Comparison of ENCODE assay signal across 8 mouse cellular contexts in the genomic region with DNA sequence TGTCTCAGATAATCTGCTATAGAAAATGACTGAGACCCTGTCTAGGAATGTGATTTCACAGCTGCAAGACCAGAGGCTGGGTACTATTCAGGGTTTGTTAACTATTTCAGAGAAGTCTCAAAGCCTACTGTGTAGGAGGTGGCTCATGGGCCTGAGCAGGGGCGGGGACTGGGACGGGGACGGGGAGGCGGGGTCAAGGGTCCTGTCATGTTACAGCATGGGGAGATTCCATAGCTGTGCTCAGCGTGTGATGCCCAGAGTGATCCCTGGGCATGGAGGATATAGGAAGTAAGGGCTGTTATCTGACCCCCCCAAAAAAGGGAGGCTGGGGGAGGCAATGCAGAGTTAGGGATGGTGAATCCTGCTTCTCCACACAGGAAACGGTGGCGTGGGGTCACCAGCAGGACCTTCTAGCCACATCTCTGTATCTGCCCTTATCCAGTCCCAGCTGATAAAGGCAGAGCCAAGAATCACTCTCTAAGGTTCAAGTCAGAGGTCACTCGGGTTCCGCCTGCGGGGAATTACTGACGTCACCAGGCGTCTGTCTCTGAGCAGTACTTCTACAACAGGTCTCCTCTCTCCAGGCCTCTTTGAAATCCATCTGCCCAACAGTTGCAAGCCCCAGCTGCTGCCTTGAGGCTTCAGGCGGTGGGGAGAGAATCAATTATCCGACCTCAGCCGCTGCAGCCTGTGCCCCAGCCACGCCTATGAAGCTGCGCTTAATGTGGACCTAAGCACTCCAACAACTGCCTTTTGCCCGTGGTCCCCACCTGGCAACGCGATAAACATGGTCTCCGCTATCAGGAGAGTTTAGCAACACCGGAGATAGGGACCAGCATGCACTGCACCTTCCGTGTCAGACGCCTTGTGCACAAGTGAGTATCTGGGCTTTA. TPM values are rescaled to one million over a fixed set of nuclear protein-coding genes. Genes with fewer than 3 reads are reported as not detected.
DNase-seq lines count a peak whose midpoint lies in the region; ATAC-seq lines count a peak whose summit lies in the region.

No protein-coding gene starts in this region.

- peaks cover 30% of the 10 kb centered on the region for H3K4me1 ChIP-seq in hindbrain, embryonic 12.5 days
- H3K4me1 ChIP-seq in neural tube, embryonic 14.5 days (ENCODE audit: control insufficient read depth, insufficient read depth, low read length) = peaks cover 5% of the 10 kb centered on the region

- no peaks in the 10 kb centered on the region for H3K36me3 ChIP-seq in hindbrain, embryonic 12.5 days
- no peaks in the 10 kb centered on the region for H3K36me3 ChIP-seq in neural tube, embryonic 14.5 days (ENCODE audit: control insufficient read depth, insufficient read depth, low read length)

- peak overlapping the region; percentile 11; the same call in 1 of the 2 replicates for H3K4me2 ChIP-seq in hindbrain, embryonic 12.5 days (replicated peaks)
- no peak overlapping the region for H3K4me2 ChIP-seq in neural tube, embryonic 14.5 days (ENCODE audit: low read depth, low read length)

- peak; percentile 23 for DNase-seq in 3134 (ENCODE audit: extremely low read depth, insufficient read length, low spot score)
- DNase-seq in R1 (ENCODE audit: low read depth, low spot score) = peak; percentile 49
- DNase-seq in liver = peak; percentile 60
- no peak for DNase-seq in spleen, postnatal 36 days (ENCODE audit: low spot score in 2 of 2)
- no peak for DNase-seq in layer of hippocampus, adult 9-10 months (ENCODE audit: low spot score)
- no peak for DNase-seq in left cerebral cortex, adult 8-10 months (ENCODE audit: low spot score in 2 of 2)

- no peaks in the 10 kb centered on the region for H3K27me3 ChIP-seq in hindbrain, embryonic 12.5 days
- H3K27me3 ChIP-seq in neural tube, embryonic 14.5 days (ENCODE audit: control insufficient read depth, insufficient read depth, low read length) = no peaks in the 10 kb centered on the region

- H3K27ac ChIP-seq in hindbrain, embryonic 12.5 days = no peak overlapping the region
- H3K27ac ChIP-seq in neural tube, embryonic 14.5 days (ENCODE audit: low read depth, low read length) = no peak overlapping the region

- H3K9me3 ChIP-seq in hindbrain, embryonic 12.5 days (replicated peaks) = no peaks in the 10 kb centered on the region
- no peaks in the 10 kb centered on the region for H3K9me3 ChIP-seq in neural tube, embryonic 14.5 days (ENCODE audit: control insufficient read depth, low read length)

- H3K4me3 ChIP-seq in hindbrain, embryonic 12.5 days = no peak overlapping the region
- no peak overlapping the region for H3K4me3 ChIP-seq in neural tube, embryonic 14.5 days (ENCODE audit: low read depth, low read length)

- no peak overlapping the region for H3K9ac ChIP-seq in hindbrain, embryonic 12.5 days
- 0 out of 2 replicates have a peak overlapping the region, but pooled peaks have one; percentile 7 for H3K9ac ChIP-seq in neural tube, embryonic 14.5 days (replicated peaks; ENCODE audit: low read depth, low read length)

- WGBS in hindbrain, embryonic 12.5 days = 21% methylated on average over 24 of the region's 24 CpGs
- WGBS in neural tube, embryonic 14.5 days = 26% methylated on average over 24 of the region's 24 CpGs

- ATAC-seq in hindbrain, embryonic 12.5 days (ENCODE audit: low FRiP score) = peak; percentile 67
- peak; percentile 36; the same call in 1 of the 2 replicates for ATAC-seq in neural tube, embryonic 14.5 days (ENCODE audit: low read depth)

RNA-seq across cellular contexts. Expression of a gene that starts 33.9 kb away (rescaled TPM):
- 12.7 and 13.4 TPM in 2 replicates for polyA plus RNA-seq in hindbrain, embryonic 12.5 days (2016; fragmentation: Nextera tagmentation; extraction: Ambion mirVana)
- polyA plus RNA-seq in neural tube, embryonic 14.5 days (2014; fragmentation: Nextera tagmentation; extraction: Ambion mirVana) = 4.1 and 6.9 TPM in 2 replicates
- 10 to 100 TPM; 43.2 to 52.0 (median 45.0) TPM for total RNA-seq in left cerebral cortex, adult 8-10 months (2022)

Comparison
In these comparisons a context has a peak if more than half of its experiments do, and no peak if none do; other contexts are left out.
1. DNase-seq: peak in 3134 (single experiment), R1 (single experiment) and liver (single experiment); none in spleen, postnatal 36 days (0 of 2), layer of hippocampus, adult 9-10 months (single experiment) and left cerebral cortex, adult 8-10 months (0 of 2).